Mouse (Mus musculus): Measurements from ENCODE around the gene Ube2r2. TPM values are rescaled to one million over a fixed set of nuclear protein-coding genes. Genes with fewer than 3 reads are reported as not detected.

Gene Ube2r2
- total and polyA plus RNA-seq, 2 experiments: 30.4 to 40.4 TPM

GRCm38 (mm10) chr4:41108717-41109425 is 26.7 kb upstream of the Ube2r2 start:
- Histone ChIP-seq H3K27ac (replicated peaks; ENCODE audit: insufficient read depth, low read depth, low read length) (no peak overlapping the region; the same call in 1 of the 2 replicates), H3K4me3 (ENCODE audit: insufficient read depth, low read depth, low read length) (no peak overlapping the region), H3K36me3 (ENCODE audit: control insufficient read depth, insufficient read depth, low read length) (no peaks in the 10 kb centered on the region; the same call in 1 of the 2 replicates), H3K27me3 (ENCODE audit: control insufficient read depth, insufficient read depth, low read length) (no peaks in the 10 kb centered on the region), H3K9ac (ENCODE audit: low read depth, low read length) (no peak overlapping the region), H3K4me1 (ENCODE audit: control insufficient read depth, insufficient read depth, low read length) (peaks cover 4% of the 10 kb centered on the region; the same call in 1 of the 2 replicates), H3K79me2 (ENCODE audit: control insufficient read depth, insufficient read depth, low read length) (no peaks in the 10 kb centered on the region)
- DNase-seq (ENCODE audit: extremely low read depth, low read depth, low spot score): no peak
- 66% methylated on average over 10 of the region's 10 CpGs for WGBS
- TF ChIP-seq CTCF (IDR thresholded peaks at IDR 0.05; ENCODE audit: low read depth, low read length) (no peak), POLR2A (IDR thresholded peaks at IDR 0.05; ENCODE audit: extremely low read depth, insufficient read depth, low read length) (no peak)

- no peak for DNase-seq (ENCODE audit: extremely low read depth, low read depth, low spot score)
- no peaks in the 10 kb centered on the region for H3K4me1 ChIP-seq (ENCODE audit: control insufficient read depth, insufficient read depth, low read length)
- H3K27ac ChIP-seq (replicated peaks; ENCODE audit: insufficient read depth, low read depth, low read length): no peak overlapping the region
- H3K4me3 ChIP-seq (ENCODE audit: insufficient read depth, low read depth, low read length): no peak overlapping the region
- 92% methylated on average over 9 of the region's 9 CpGs for WGBS
- no peaks in the 10 kb centered on the region for H3K27me3 ChIP-seq (ENCODE audit: control insufficient read depth, insufficient read depth, low read length)
- peaks cover 21% of the 10 kb centered on the region for H3K36me3 ChIP-seq (ENCODE audit: control insufficient read depth, insufficient read depth, low read length)
- no peaks in the 10 kb centered on the region for H3K79me2 ChIP-seq (ENCODE audit: control insufficient read depth, insufficient read depth, low read length)
- TF ChIP-seq CTCF (IDR thresholded peaks at IDR 0.05; ENCODE audit: low read depth, low read length) (no peak), POLR2A (IDR thresholded peaks at IDR 0.05; ENCODE audit: extremely low read depth, insufficient read depth, low read length) (no peak)
- no peak overlapping the region for H3K9ac ChIP-seq (ENCODE audit: low read depth, low read length)
Observed at GRCm38 (mm10) chr4:41114358-41115070, 21.0 kb upstream of the Ube2r2 start.

DNA sequence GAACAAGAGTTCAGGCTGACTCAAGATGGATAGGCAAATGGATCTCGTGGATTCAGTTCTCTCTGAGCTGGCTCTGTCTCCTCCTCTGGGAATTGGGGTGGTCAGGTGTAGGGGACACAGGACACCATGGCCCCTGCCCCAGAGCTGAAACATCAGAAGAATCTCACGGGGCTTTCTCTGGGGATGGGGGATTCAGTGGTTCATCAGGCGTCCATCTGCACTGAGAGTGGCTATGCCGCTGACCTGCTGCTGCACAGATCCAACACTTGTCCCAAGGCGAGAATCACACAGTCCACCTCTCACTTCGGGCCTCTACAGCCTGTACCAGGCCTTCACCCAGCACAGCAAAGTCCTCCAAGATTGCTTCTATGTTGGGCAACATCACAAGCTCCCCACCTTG is 20.5 kb upstream of the Ube2r2 start:
- 91% methylated on average over 6 of the region's 6 CpGs for WGBS
- no peaks in the 10 kb centered on the region for H3K27me3 ChIP-seq (ENCODE audit: control insufficient read depth, insufficient read depth, low read length)
- H3K27ac ChIP-seq (replicated peaks; ENCODE audit: insufficient read depth, low read depth, low read length): no peak overlapping the region
- H3K36me3 ChIP-seq (ENCODE audit: control insufficient read depth, insufficient read depth, low read length): peaks cover 21% of the 10 kb centered on the region
- H3K9ac ChIP-seq (ENCODE audit: low read depth, low read length): no peak overlapping the region
- H3K4me1 ChIP-seq (ENCODE audit: control insufficient read depth, insufficient read depth, low read length): no peaks in the 10 kb centered on the region
- no peak for DNase-seq (ENCODE audit: extremely low read depth, low read depth, low spot score)
- no peak for TF ChIP-seq CTCF (IDR thresholded peaks at IDR 0.05; ENCODE audit: low read depth, low read length)
- TF ChIP-seq POLR2A (IDR thresholded peaks at IDR 0.05; ENCODE audit: extremely low read depth, insufficient read depth, low read length): no peak
- no peaks in the 10 kb centered on the region for H3K79me2 ChIP-seq (ENCODE audit: control insufficient read depth, insufficient read depth, low read length)
- H3K4me3 ChIP-seq (ENCODE audit: insufficient read depth, low read depth, low read length): no peak overlapping the region

DNA sequence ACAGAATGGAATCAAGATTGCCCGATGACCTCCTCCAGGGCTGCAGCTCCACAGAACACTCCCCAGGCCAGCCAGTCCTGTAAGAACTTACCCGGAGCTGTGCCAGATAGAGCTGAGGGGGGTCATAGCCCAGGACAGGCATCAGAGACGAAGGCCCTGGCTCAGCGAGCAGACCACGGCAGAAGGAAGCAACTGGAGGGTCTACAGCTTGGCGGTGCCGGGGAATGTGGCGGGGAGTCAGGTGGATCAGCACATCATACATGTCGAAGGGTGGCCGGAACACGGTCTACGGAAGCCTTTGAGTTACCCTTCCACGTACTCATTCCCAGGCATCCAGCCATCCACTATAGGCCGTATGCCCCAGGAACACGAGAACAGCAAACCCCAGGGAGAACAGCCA is 19.8 kb upstream of the Ube2r2 start:
- no peak for TF ChIP-seq POLR2A (IDR thresholded peaks at IDR 0.05; ENCODE audit: extremely low read depth, insufficient read depth, low read length)
- no peak for DNase-seq (ENCODE audit: extremely low read depth, low read depth, low spot score)

DNA sequence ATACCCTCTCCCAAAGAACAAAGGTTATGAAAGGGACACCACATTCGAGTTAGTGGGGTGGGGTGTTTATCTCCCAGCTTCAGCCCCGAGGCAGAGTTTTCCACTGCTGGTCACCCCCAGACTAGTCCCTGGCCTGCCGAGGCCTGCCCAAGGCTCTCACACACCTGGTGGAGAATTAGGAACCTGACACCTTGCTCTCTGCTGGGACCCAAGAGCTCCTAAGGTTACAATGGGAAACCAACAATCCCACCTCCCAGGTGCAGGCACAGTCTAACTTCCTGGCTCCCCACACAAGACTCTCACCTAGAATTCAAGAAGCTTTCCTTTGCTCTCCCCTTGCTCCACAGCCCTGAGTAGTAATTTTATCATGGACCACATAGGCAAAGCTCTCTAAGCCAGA is 18.7 kb upstream of the Ube2r2 start:
- H3K9ac ChIP-seq (ENCODE audit: low read depth, low read length): no peak overlapping the region
- no peak overlapping the region for H3K27ac ChIP-seq (replicated peaks; ENCODE audit: insufficient read depth, low read depth, low read length)
- H3K4me1 ChIP-seq (ENCODE audit: control insufficient read depth, insufficient read depth, low read length): no peaks in the 10 kb centered on the region
- TF ChIP-seq CTCF (IDR thresholded peaks at IDR 0.05; ENCODE audit: low read depth, low read length): no peak
- TF ChIP-seq POLR2A (IDR thresholded peaks at IDR 0.05; ENCODE audit: extremely low read depth, insufficient read depth, low read length): no peak
- peaks cover 22% of the 10 kb centered on the region for H3K36me3 ChIP-seq (ENCODE audit: control insufficient read depth, insufficient read depth, low read length)
- H3K27me3 ChIP-seq (ENCODE audit: control insufficient read depth, insufficient read depth, low read length): no peaks in the 10 kb centered on the region
- no peaks in the 10 kb centered on the region for H3K79me2 ChIP-seq (ENCODE audit: control insufficient read depth, insufficient read depth, low read length)
- 74% methylated on average over 3 of the region's 3 CpGs for WGBS
- no peak for DNase-seq (ENCODE audit: extremely low read depth, low read depth, low spot score)
- H3K4me3 ChIP-seq (ENCODE audit: insufficient read depth, low read depth, low read length): no peak overlapping the region

More for the DNA sequence above, 19.8 kb upstream of the Ube2r2 start:
- Histone ChIP-seq H3K27ac (replicated peaks; ENCODE audit: insufficient read depth, low read depth, low read length) (no peak overlapping the region), H3K9ac (ENCODE audit: low read depth, low read length) (no peak overlapping the region), H3K79me2 (ENCODE audit: control insufficient read depth, insufficient read depth, low read length) (no peaks in the 10 kb centered on the region), H3K36me3 (ENCODE audit: control insufficient read depth, insufficient read depth, low read length) (peaks cover 21% of the 10 kb centered on the region), H3K4me1 (ENCODE audit: control insufficient read depth, insufficient read depth, low read length) (no peaks in the 10 kb centered on the region), H3K4me3 (ENCODE audit: insufficient read depth, low read depth, low read length) (no peak overlapping the region), H3K27me3 (ENCODE audit: control insufficient read depth, insufficient read depth, low read length) (no peaks in the 10 kb centered on the region)
- 95% methylated on average over 15 of the region's 15 CpGs for WGBS

Data from liver, adult 2 months (tissue).